Mouse (Mus musculus) small intestine, adult 2 months (tissue): ENCODE measurements around the gene Exoc6.

Source experiments
- CTCF ChIP-seq: fragments of 200-500 bp; IDR thresholded peaks from 2 replicates; pipeline ENCODE4 v1.5.1; 2012; ENCODE audit warnings: low read depth, mild to moderate bottlenecking, control low read depth, inconsistent platforms, low read length, moderate library complexity, mixed read lengths; ENCODE audit not compliant: insufficient replicate concordance, insufficient read length; ENCODE audit errors: extremely low read depth
- POLR2A ChIP-seq: fragments of 200-500 bp; IDR thresholded peaks from 2 replicates; pipeline ENCODE4 v1.6.1; 2012; ENCODE audit warnings: low read depth, mild to moderate bottlenecking, control low read depth, inconsistent platforms, low read length, moderate library complexity

- TF ChIP-seq POLR2A (no peak), CTCF (no peak)
These were observed 136.1 kb downstream of the Exoc6 start for GRCm38 (mm10) chr19:37686347-37686746.
